Mouse (Mus musculus) liver, embryonic 14.5 days (tissue): Measurements from ENCODE around the gene Fermt2.

Experiments
- CTCF ChIP-seq: IDR thresholded peaks from 2 replicates; pipeline ENCODE4 v1.5.1; 2016; ENCODE audit warnings: antibody characterized with exemption, low read depth, control low read depth
- EP300 ChIP-seq: IDR thresholded peaks from 2 replicates; pipeline ENCODE4 v1.6.1; 2016; ENCODE audit warnings: antibody characterized with exemption, low read depth

DNA sequence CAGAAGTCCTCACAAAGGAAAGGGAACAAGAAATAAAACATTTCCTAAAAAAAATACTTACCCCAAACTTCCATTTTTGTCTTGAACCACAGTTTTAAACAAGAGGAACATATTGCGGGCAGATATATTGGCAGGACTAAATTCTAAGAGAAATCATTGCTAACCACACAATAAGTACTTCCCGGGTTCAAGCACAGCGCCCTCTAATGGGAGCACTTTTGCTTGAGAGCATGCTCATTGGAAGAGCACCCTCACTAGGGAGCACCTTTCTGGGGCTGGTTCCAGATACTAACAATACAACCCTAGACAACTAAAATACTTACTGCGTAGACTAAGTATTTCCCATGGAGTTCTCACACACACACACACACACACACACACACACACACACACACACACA, 22.5 kb upstream of the Fermt2 start:
- TF ChIP-seq CTCF (no peak), EP300 (no peak)
